Mouse (Mus musculus) ES-E14 (cell line): ENCODE measurements at regions not wholly inside any gene's neighbourhood (a gene's known extent, or its start where the extent isn't known, plus 50 kb on each side); places are given as distances from the start of the nearest gene placed in this dataset.
"Not testable (repeated sequence)": the region's sequence is repeated elsewhere in the genome, so short reads cannot be mapped to it uniquely, and the experiment has no call there.

Source experiments
- DNase-seq: peaks from one replicate; pipeline ENCODE4 v3.0.0-alpha.2; 2013; ENCODE audit warnings: low read depth, low spot score
- H3K27ac ChIP-seq: 2 replicates; pipeline ENCODE4 v1.5.1; 2012; ENCODE audit warnings: low read depth, mild to moderate bottlenecking, low read length, moderate library complexity, mixed read lengths; ENCODE audit not compliant: poor library complexity, insufficient read depth, severe bottlenecking
- H3K36me3 ChIP-seq: 2 replicates; pipeline ENCODE4 v1.6.1; 2012; ENCODE audit warnings: mild to moderate bottlenecking, low read length, moderate library complexity, mixed read lengths; ENCODE audit not compliant: control insufficient read depth, poor library complexity, insufficient read depth, severe bottlenecking
- H3K4me1 ChIP-seq, 2 experiments: fragments of 150-350 bp in 1 of 2; sonication (generic) in 1 of 2; 2 replicates each; pipeline ENCODE4 v1.6.1; 2012; ENCODE audit warnings: low read length in 2 of 2, mild to moderate bottlenecking in 1 of 2, mixed read lengths in 1 of 2; ENCODE audit not compliant: control insufficient read depth in 2 of 2, insufficient read depth in 2 of 2, poor library complexity in 1 of 2
- H3K4me3 ChIP-seq, 2 experiments: fragments of 150-350 bp in 1 of 2; sonication (generic) in 1 of 2; 2 replicates each; pipeline ENCODE4 v1.5.1; 2012; ENCODE audit warnings: low read length in 2 of 2, low read depth in 1 of 2, mild to moderate bottlenecking in 1 of 2, mixed read lengths in 1 of 2; ENCODE audit not compliant: insufficient read depth in 1 of 2, poor library complexity in 1 of 2, severe bottlenecking in 1 of 2
- H3K9ac ChIP-seq: 2 replicates; pipeline ENCODE4 v1.6.1; 2012; ENCODE audit warnings: low read depth, mild to moderate bottlenecking, low read length, mixed read lengths; ENCODE audit not compliant: poor library complexity, insufficient read depth, severe bottlenecking
- H3K9me3 ChIP-seq: fragments of 150-350 bp; sonication (generic); 2 replicates; pipeline ENCODE4 v1.6.1; 2012; ENCODE audit warnings: low read depth, mild to moderate bottlenecking, low read length; ENCODE audit not compliant: control insufficient read depth, insufficient read depth
- CHD2 ChIP-seq: IDR thresholded peaks from 2 replicates; pipeline ENCODE4 v1.6.1; 2014; ENCODE audit warnings: mild to moderate bottlenecking, low read depth, low read length, inconsistent platforms
- HCFC1 ChIP-seq: IDR thresholded peaks from 2 replicates; pipeline ENCODE4 v1.6.1; 2012; ENCODE audit warnings: low read length, inconsistent platforms, borderline replicate concordance; ENCODE audit not compliant: insufficient read depth
- MAFK ChIP-seq: IDR thresholded peaks from 2 replicates; pipeline ENCODE4 v1.6.1; 2014; ENCODE audit warnings: mild to moderate bottlenecking, low read depth, low read length, inconsistent platforms; ENCODE audit not compliant: insufficient read depth
- ZC3H11A ChIP-seq: IDR thresholded peaks from 2 replicates; pipeline ENCODE4 v1.6.1; 2012; ENCODE audit warnings: low read depth, mild to moderate bottlenecking, inconsistent platforms, low read length, borderline replicate concordance
- ZNF384 ChIP-seq: IDR thresholded peaks from 2 replicates; pipeline ENCODE4 v1.6.1; 2012; ENCODE audit warnings: low read depth, low read length, inconsistent platforms
- in situ Hi-C, 2 experiments: fragments of 600-800 bp; cut with MboI; formaldehyde crosslinking; loops; one replicate each; pipeline ENCODE4 v1.15.1; 2025; ENCODE audit warnings: low sequenced_read_pairs in 2 of 2, inconsistent platforms in 1 of 2; ENCODE audit not compliant: unreplicated experiment in 2 of 2

DNA sequence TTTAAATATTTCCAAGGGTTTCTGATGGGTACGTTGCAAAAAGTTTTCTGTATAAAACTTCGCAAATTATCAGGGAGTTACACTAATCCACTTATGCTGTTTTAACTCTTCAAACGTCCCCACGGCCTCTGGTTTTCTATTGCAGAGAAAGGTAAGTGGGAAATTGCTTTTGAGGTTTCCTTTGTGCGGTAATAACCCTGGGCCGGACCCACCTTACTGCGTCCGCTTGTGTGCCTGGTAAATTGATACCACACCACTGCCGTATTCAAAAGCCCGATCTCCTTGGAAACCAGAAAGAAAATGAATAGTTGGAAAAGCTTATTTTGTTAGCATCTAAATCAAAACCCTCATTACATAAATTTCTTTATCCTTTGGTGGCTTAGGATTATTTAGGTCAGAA is 167.0 kb upstream of the Kit start:
- Histone ChIP-seq H3K4me3 (no peak overlapping the region), H3K4me1 (no peaks in the 10 kb centered on the region), H3K27ac (no peak overlapping the region), H3K9me3 (no peaks in the 10 kb centered on the region), H3K9ac (no peak overlapping the region), H3K36me3 (no peaks in the 10 kb centered on the region)
- in situ Hi-C loops = no loop called here
- no peak for DNase-seq
- TF ChIP-seq MAFK = no peak
- TF ChIP-seq ZC3H11A = no peak
- no peak for TF ChIP-seq CHD2
- no peak for TF ChIP-seq ZNF384
- TF ChIP-seq HCFC1 = no peak

- Histone ChIP-seq H3K9me3 (no peaks in the 10 kb centered on the region), H3K4me1 (no peaks in the 10 kb centered on the region), H3K36me3 (no peaks in the 10 kb centered on the region), H3K4me3 (no peak overlapping the region), H3K27ac (no peak overlapping the region), H3K9ac (no peak overlapping the region)
- TF ChIP-seq CHD2 (no peak), MAFK (no peak), HCFC1 (no peak), ZNF384 (no peak), ZC3H11A (no peak)
- DNase-seq = no peak
- in situ Hi-C loops = no loop called here
Observed at GRCm38 (mm10) chr5:75410240-75411186, 164.2 kb upstream of the Kit start.

GRCm38 (mm10) chr5:75419282-75419681 is 155.4 kb upstream of the Kit start:
- in situ Hi-C loops, H3K9ac ChIP-seq, H3K4me1 ChIP-seq, H3K36me3 ChIP-seq, DNase-seq, H3K9me3 ChIP-seq, H3K4me3 ChIP-seq, H3K27ac ChIP-seq: not testable (repeated sequence)

- no peak overlapping the region for H3K4me3 ChIP-seq
- in situ Hi-C loops = no loop called here
- H3K9ac ChIP-seq = no peak overlapping the region
- no peak overlapping the region for H3K27ac ChIP-seq
- H3K4me1 ChIP-seq = no peaks in the 10 kb centered on the region
- no peaks in the 10 kb centered on the region for H3K9me3 ChIP-seq
- no peak for TF ChIP-seq ZNF384
- no peak for TF ChIP-seq HCFC1
- TF ChIP-seq CHD2 = no peak
- no peak for TF ChIP-seq ZC3H11A
- TF ChIP-seq MAFK = no peak
- H3K36me3 ChIP-seq = no peaks in the 10 kb centered on the region
- DNase-seq = no peak
Observed at GRCm38 (mm10) chr5:75432885-75433284, 141.8 kb upstream of the Kit start.
